Mouse (Mus musculus) kidney, postnatal 0 days (tissue): ENCODE data around the gene Smarcd2. TPM values are rescaled to one million over a fixed set of nuclear protein-coding genes. Genes with fewer than 3 reads are reported as not detected.

ENCODE experiments used
- ATAC-seq: fragments of 200-750 bp; cut with Nextera tagmentation; replicated peaks from 2 replicates; pipeline ENCODE4 v1.8.0; 2017; ENCODE audit warnings: low read depth, moderate number of reproducible peaks, moderate TSS enrichment, moderate library complexity; ENCODE audit not compliant: low FRiP score
- DNase-seq: peaks from one replicate; pipeline ENCODE4 v3.0.0-alpha.2; 2016; ENCODE audit warnings: low spot score
- H3K27ac ChIP-seq: fragments of 300-500 bp; sonication (generic); 2 replicates; pipeline ENCODE4 v1.5.1; 2014; ENCODE audit warnings: mild to moderate bottlenecking
- H3K27me3 ChIP-seq: fragments of 300-500 bp; sonication (generic); 2 replicates; pipeline ENCODE4 v1.6.1; 2014; ENCODE audit warnings: low read length, mixed read lengths; ENCODE audit not compliant: insufficient read depth
- H3K36me3 ChIP-seq: fragments of 300-500 bp; sonication (generic); 2 replicates; pipeline ENCODE4 v1.6.1; 2014; ENCODE audit warnings: low read length, mixed read lengths; ENCODE audit not compliant: insufficient read depth
- H3K4me1 ChIP-seq: fragments of 300-500 bp; sonication (generic); replicated peaks from 2 replicates; pipeline ENCODE4 v1.6.1; 2014; ENCODE audit warnings: antibody characterized with exemption, low read length, mixed read lengths; ENCODE audit not compliant: insufficient read depth
- H3K4me2 ChIP-seq: fragments of 300-500 bp; sonication (generic); 2 replicates; pipeline ENCODE4 v1.6.1; 2014; ENCODE audit warnings: mild to moderate bottlenecking, low read length, moderate library complexity, mixed read lengths
- H3K4me3 ChIP-seq: fragments of 300-500 bp; sonication (generic); replicated peaks from 2 replicates; pipeline ENCODE4 v1.5.1; 2014; ENCODE audit warnings: low read depth, low read length
- H3K9ac ChIP-seq: fragments of 300-500 bp; sonication (generic); 2 replicates; pipeline ENCODE4 v1.6.1; 2014; ENCODE audit warnings: low read depth, low read length
- H3K9me3 ChIP-seq: fragments of 300-500 bp; sonication (generic); replicated peaks from 2 replicates; pipeline ENCODE4 v1.6.1; 2016; ENCODE audit warnings: low read length, inconsistent platforms, mixed read lengths
- CTCF ChIP-seq: IDR thresholded peaks from 2 replicates; pipeline ENCODE4 v1.5.1; 2016; ENCODE audit warnings: antibody characterized with exemption, low read depth, mild to moderate bottlenecking, moderate library complexity
- WGBS: fragments of 180-500 bp; shearing (Covaris S2); extraction: QIAGEN DNeasy Blood & Tissue Kit; methylation state at CpG from one replicate; pipeline ENCODE4 v1.1.7; 2014; 5-methylcytosine and 5-hydroxymethylcytosine counted together
- polyA plus RNA-seq: library from polyadenylated mRNA; unstranded; fragments of >200 nt; fragmentation: Nextera tagmentation; extraction: Ambion mirVana; gene quantifications from 2 replicates; pipeline ENCODE4 v1.2.1, GENCODE M21; 2015

Gene Smarcd2
- polyA plus RNA-seq, 1 experiment from 2014 or later, result 44.6 TPM

- no peak for DNase-seq
- H3K27me3 ChIP-seq, result no peaks in the 10 kb centered on the region
- H3K9me3 ChIP-seq, result no peaks in the 10 kb centered on the region
- H3K4me2 ChIP-seq, result no peak within 1 kb of the TSS
- H3K9ac ChIP-seq, result no peak within 1 kb of the TSS
- no peak for TF ChIP-seq CTCF
- no peaks in the 10 kb centered on the region for H3K4me1 ChIP-seq
- 79% methylated on average over 9 of the region's 9 CpGs for WGBS
- no peak within 1 kb of the TSS for H3K4me3 ChIP-seq
- no peaks in the 10 kb centered on the region for H3K36me3 ChIP-seq
- no peak within 1 kb of the TSS for H3K27ac ChIP-seq
- ATAC-seq, result no peak
Observed at GRCm38 (mm10) chr11:106301765-106302164, 29.0 kb upstream of the Smarcd2 start, which contains the start of gene Gh. TSS of gene Gh (minus strand) at chr11:106301865.

- H3K9me3 ChIP-seq, result no peaks in the 10 kb centered on the region
- H3K9ac ChIP-seq, result no peak overlapping the region
- H3K27me3 ChIP-seq, result no peaks in the 10 kb centered on the region
- no peak for TF ChIP-seq CTCF
- no peaks in the 10 kb centered on the region for H3K4me1 ChIP-seq
- no peak for DNase-seq
- 100% methylated on average over 2 of the region's 2 CpGs for WGBS
- H3K36me3 ChIP-seq, result no peaks in the 10 kb centered on the region
- no peak overlapping the region for H3K4me3 ChIP-seq
- H3K4me2 ChIP-seq, result no peak overlapping the region
- H3K27ac ChIP-seq, result no peak overlapping the region
- ATAC-seq, result no peak
Observed at GRCm38 (mm10) chr11:106291861-106292260, 19.1 kb upstream of the Smarcd2 start.

- 93% methylated on average over 5 of the region's 5 CpGs for WGBS
- no peak for ATAC-seq
Observed at GRCm38 (mm10) chr11:106290376-106290775, 17.6 kb upstream of the Smarcd2 start.

GRCm38 (mm10) chr11:106289369-106289768, 16.6 kb upstream of the Smarcd2 start:
- Histone ChIP-seq H3K4me3 (no peak overlapping the region), H3K9ac (no peak overlapping the region), H3K4me2 (no peak overlapping the region), H3K4me1 (no peaks in the 10 kb centered on the region), H3K27me3 (no peaks in the 10 kb centered on the region), H3K27ac (no peak overlapping the region), H3K36me3 (no peaks in the 10 kb centered on the region), H3K9me3 (no peaks in the 10 kb centered on the region)
- WGBS, result 42% methylated on average over 8 of the region's 8 CpGs
- DNase-seq (peak; percentile 73), ATAC-seq (peak; percentile 52; the same call in 1 of the 2 replicates)
- peak; percentile 68 for TF ChIP-seq CTCF

More at GRCm38 (mm10) chr11:106290376-106290775, 17.6 kb upstream of the Smarcd2 start:
- Histone ChIP-seq H3K9ac (no peak overlapping the region), H3K27ac (no peak overlapping the region), H3K27me3 (no peaks in the 10 kb centered on the region), H3K4me3 (no peak overlapping the region), H3K4me1 (no peaks in the 10 kb centered on the region), H3K4me2 (no peak overlapping the region), H3K36me3 (no peaks in the 10 kb centered on the region), H3K9me3 (no peaks in the 10 kb centered on the region)
- DNase-seq, result no peak
- no peak for TF ChIP-seq CTCF

GRCm38 (mm10) chr11:106286987-106287386, 14.2 kb upstream of the Smarcd2 start:
- ATAC-seq (no peak), DNase-seq (no peak)
- no peaks in the 10 kb centered on the region for H3K27me3 ChIP-seq
- H3K4me2 ChIP-seq, result no peak overlapping the region
- WGBS, result 68% methylated on average over 11 of the region's 11 CpGs
- no peaks in the 10 kb centered on the region for H3K36me3 ChIP-seq
- no peak for TF ChIP-seq CTCF
- H3K9ac ChIP-seq, result no peak overlapping the region
- H3K9me3 ChIP-seq, result no peaks in the 10 kb centered on the region
- no peaks in the 10 kb centered on the region for H3K4me1 ChIP-seq
- H3K27ac ChIP-seq, result no peak overlapping the region
- no peak overlapping the region for H3K4me3 ChIP-seq

GRCm38 (mm10) chr11:106286206-106286605, 13.4 kb upstream of the Smarcd2 start:
- 85% methylated on average over 7 of the region's 7 CpGs for WGBS
- DNase-seq (no peak), ATAC-seq (no peak)
- Histone ChIP-seq H3K4me3 (no peak overlapping the region), H3K9ac (no peak overlapping the region), H3K4me2 (no peak overlapping the region), H3K9me3 (no peaks in the 10 kb centered on the region), H3K27me3 (no peaks in the 10 kb centered on the region), H3K27ac (no peak overlapping the region), H3K36me3 (no peaks in the 10 kb centered on the region), H3K4me1 (no peaks in the 10 kb centered on the region)
- no peak for TF ChIP-seq CTCF

GRCm38 (mm10) chr11:106284126-106284525, 11.4 kb upstream of the Smarcd2 start:
- H3K4me2 ChIP-seq, result no peak overlapping the region
- no peak overlapping the region for H3K4me3 ChIP-seq
- 64% methylated on average over 8 of the region's 8 CpGs for WGBS
- H3K27ac ChIP-seq, result no peak overlapping the region
- H3K27me3 ChIP-seq, result no peaks in the 10 kb centered on the region
- ATAC-seq (no peak), DNase-seq (no peak)
- no peaks in the 10 kb centered on the region for H3K4me1 ChIP-seq
- no peaks in the 10 kb centered on the region for H3K36me3 ChIP-seq
- H3K9me3 ChIP-seq, result no peaks in the 10 kb centered on the region
- no peak overlapping the region for H3K9ac ChIP-seq
- TF ChIP-seq CTCF, result no peak
